In genomic region chr8:20100241-20100640, GRCm38 (mm10) we compare ENCODE assay signal across 7 mouse cellular contexts.
A peak's percentile ranks its signal among the peaks of the same experiment; 100 is the strongest.
DNase-seq lines count a peak whose midpoint lies in the region; ATAC-seq and TF ChIP-seq lines count a peak whose summit lies in the region.
"Not testable (repeated sequence)": the region's sequence is repeated elsewhere in the genome, so short reads cannot be mapped to it uniquely, and the experiment has no call there.

No protein-coding gene starts in this region.

- H3K4me3 ChIP-seq in hindbrain, embryonic 11.5 days (ENCODE audit: low read depth, low read length); liver, postnatal 0 days (ENCODE audit: low read depth, low read length); midbrain, postnatal 0 days (ENCODE audit: low read depth, low read length): not testable (repeated sequence)

- ATAC-seq in hindbrain, embryonic 11.5 days (ENCODE audit: low FRiP score); liver, postnatal 0 days; midbrain, postnatal 0 days (ENCODE audit: low FRiP score): not testable (repeated sequence)

- no CpG with 5 or more reads among the region's 1 CpGs for WGBS in hindbrain, embryonic 11.5 days
- WGBS in liver, postnatal 0 days (ENCODE audit: insufficient replicate concordance) = no CpG with 5 or more reads among the region's 1 CpGs
- no CpG with 5 or more reads among the region's 1 CpGs for WGBS in midbrain, postnatal 0 days

- not testable (repeated sequence) for H3K9ac ChIP-seq in hindbrain, embryonic 11.5 days (ENCODE audit: low read depth, low read length); liver, postnatal 0 days (replicated peaks); midbrain, postnatal 0 days (replicated peaks; ENCODE audit: low read length, poor library complexity, severe bottlenecking)

- not testable (repeated sequence) for H3K36me3 ChIP-seq in hindbrain, embryonic 11.5 days (ENCODE audit: control insufficient read depth, insufficient read depth, low read length); liver, postnatal 0 days (replicated peaks; ENCODE audit: insufficient read depth, low read length); midbrain, postnatal 0 days (ENCODE audit: insufficient read depth, low read length)

- H3K9me3 ChIP-seq in hindbrain, embryonic 11.5 days (ENCODE audit: control insufficient read depth, low read length); liver, postnatal 0 days (ENCODE audit: low read length); midbrain, postnatal 0 days (ENCODE audit: low read length): not testable (repeated sequence)

- not testable (repeated sequence) for H3K4me1 ChIP-seq in hindbrain, embryonic 11.5 days (replicated peaks; ENCODE audit: control insufficient read depth, insufficient read depth, low read length); liver, postnatal 0 days (ENCODE audit: insufficient read depth); midbrain, postnatal 0 days (ENCODE audit: insufficient read depth, low read length)

- H3K4me2 ChIP-seq in hindbrain, embryonic 11.5 days (replicated peaks; ENCODE audit: low read depth, low read length); liver, postnatal 0 days (ENCODE audit: low read depth, low read length); midbrain, postnatal 0 days (ENCODE audit: low read depth, low read length, poor library complexity, severe bottlenecking): not testable (repeated sequence)

- not testable (repeated sequence) for TF ChIP-seq CTCF in liver, postnatal 0 days (IDR thresholded peaks at IDR 0.05; ENCODE audit: low read depth); midbrain, postnatal 0 days (IDR thresholded peaks at IDR 0.05)

- TF ChIP-seq EP300 in liver, postnatal 0 days (IDR thresholded peaks at IDR 0.05; ENCODE audit: low read depth) = not testable (repeated sequence)

- not testable (repeated sequence) for H3K27me3 ChIP-seq in hindbrain, embryonic 11.5 days (ENCODE audit: control insufficient read depth, insufficient read depth, low read length); liver, postnatal 0 days (ENCODE audit: insufficient read depth, low read length); midbrain, postnatal 0 days (ENCODE audit: insufficient read depth, low read length)

- not testable (repeated sequence) for H3K27ac ChIP-seq in hindbrain, embryonic 11.5 days (ENCODE audit: low read depth, low read length); liver, postnatal 0 days (ENCODE audit: low read depth); midbrain, postnatal 0 days (ENCODE audit: low read depth, low read length)

- peak; percentile 21 for DNase-seq in ES-CJ7 (ENCODE audit: low read depth, low spot score)
- DNase-seq in adipocyte (ENCODE audit: low spot score) = peak; percentile 4
- DNase-seq in forelimb bud, embryonic 11.5 days (ENCODE audit: low read depth, low spot score) = peak; percentile 0
- peak; percentile 0 for DNase-seq in hindbrain, embryonic 11.5 days (ENCODE audit: low spot score)
- peak; percentile 10 for DNase-seq in liver, postnatal 0 days
- DNase-seq in midbrain, postnatal 0 days (ENCODE audit: low spot score) = peak; percentile 0
- peak; percentile 1 for DNase-seq in thymus, postnatal 0 days (ENCODE audit: low spot score)
